Mouse (Mus musculus) heart, adult 18-20 months (tissue): ENCODE results near the gene Dhfr. TPM values are rescaled to one million over a fixed set of nuclear protein-coding genes. Genes with fewer than 3 reads are reported as not detected.
"Not testable (repeated sequence)": the region's sequence is repeated elsewhere in the genome, so short reads cannot be mapped to it uniquely, and the experiment has no call there.

Source experiments
- DNase-seq, 2 experiments: peaks; one replicate each; pipeline ENCODE4 v3.0.0; 2021 to 2022; ENCODE audit warnings: mixed read lengths in 1 of 2
- long read RNA-seq, 2 experiments: library from polyadenylated mRNA; stranded (forward); transcript quantifications; one replicate each; pipeline ENCODE4 v2.0.0; 2021
- total RNA-seq, 2 experiments: library from RNA; stranded (reverse); gene quantifications; 2 replicates each; pipeline ENCODE4 v1.2.3; 2021

Gene Dhfr
- 1 to 10 TPM in 1 of 2 experiments, under 1 TPM in 1; 0.77 to 1.2 TPM for total RNA-seq
- long read RNA-seq, experiment 1, full-length matches to known transcripts = 5 of 5 reads
- long read RNA-seq, experiment 1, partial matches to known transcripts = 0 of 5 reads
- long read RNA-seq, experiment 1, other reads (novel, unspliced or antisense) = 0 of 5 reads
- long read RNA-seq, experiment 2, full-length matches to known transcripts = 2 of 2 reads
- long read RNA-seq, experiment 2, partial matches to known transcripts = 0 of 2 reads
- long read RNA-seq, experiment 2, other reads (novel, unspliced or antisense) = 0 of 2 reads

- DNase-seq = peak; percentile 97
Observed at GRCm38 (mm10) chr13:92354456-92355271, at the start of gene Dhfr, which contains the start of gene Msh3. TSS of gene Dhfr (plus strand) at chr13:92354726. TSS of gene Msh3 (minus strand) at chr13:92355003.

- DNase-seq = no peak
Observed at GRCm38 (mm10) chr13:92305680-92306079, 48.8 kb upstream of the Dhfr start, which contains the start of gene Gm20379. TSS of gene Gm20379 (plus strand) at chr13:92305980.

GRCm38 (mm10) chr13:92314613-92315012 is 39.9 kb upstream of the Dhfr start:
- no peak for DNase-seq

DNA sequence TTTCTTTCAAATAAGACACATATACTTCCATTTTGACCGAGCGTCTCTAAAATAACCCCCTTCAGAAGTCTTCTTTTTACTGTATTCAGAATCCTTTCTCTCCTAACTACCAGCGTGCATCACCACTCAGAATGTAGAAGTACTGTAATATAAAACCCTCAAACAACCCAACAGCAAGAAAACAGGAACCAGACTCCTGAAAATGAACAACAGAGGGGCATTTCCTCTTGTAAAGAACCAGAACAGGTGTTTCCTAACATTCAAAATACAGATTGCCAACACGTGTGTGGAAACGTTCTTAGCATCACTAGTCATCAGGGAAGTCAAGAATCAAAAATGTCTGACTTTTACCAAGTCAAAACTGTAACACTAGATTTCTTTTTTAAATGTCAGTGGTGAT is 33.8 kb upstream of the Dhfr start:
- no peak for DNase-seq

DNA sequence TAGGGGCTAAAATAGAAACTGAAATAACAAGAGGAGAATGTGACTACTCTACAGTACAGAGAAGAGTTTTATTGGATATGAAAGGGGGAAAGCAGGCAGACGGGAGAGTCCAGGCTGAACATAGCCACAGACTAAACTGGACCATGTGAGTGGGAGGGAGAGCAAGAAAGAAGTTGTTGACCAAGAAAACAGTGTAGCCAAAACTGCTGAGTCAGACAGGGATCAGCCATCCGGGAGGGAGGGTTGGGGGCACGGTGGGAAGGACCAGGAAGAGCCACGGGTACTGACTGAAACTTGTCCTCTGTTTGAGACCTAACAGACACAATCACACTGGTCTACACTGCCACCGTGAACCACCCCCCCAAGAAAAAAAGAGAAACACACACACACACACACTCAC is 28.5 kb upstream of the Dhfr start:
- DNase-seq = no peak

- no peak for DNase-seq
Observed at GRCm38 (mm10) chr13:92328000-92328399, 26.5 kb upstream of the Dhfr start.

GRCm38 (mm10) chr13:92330621-92331020 is 23.9 kb upstream of the Dhfr start:
- DNase-seq = no peak

DNA sequence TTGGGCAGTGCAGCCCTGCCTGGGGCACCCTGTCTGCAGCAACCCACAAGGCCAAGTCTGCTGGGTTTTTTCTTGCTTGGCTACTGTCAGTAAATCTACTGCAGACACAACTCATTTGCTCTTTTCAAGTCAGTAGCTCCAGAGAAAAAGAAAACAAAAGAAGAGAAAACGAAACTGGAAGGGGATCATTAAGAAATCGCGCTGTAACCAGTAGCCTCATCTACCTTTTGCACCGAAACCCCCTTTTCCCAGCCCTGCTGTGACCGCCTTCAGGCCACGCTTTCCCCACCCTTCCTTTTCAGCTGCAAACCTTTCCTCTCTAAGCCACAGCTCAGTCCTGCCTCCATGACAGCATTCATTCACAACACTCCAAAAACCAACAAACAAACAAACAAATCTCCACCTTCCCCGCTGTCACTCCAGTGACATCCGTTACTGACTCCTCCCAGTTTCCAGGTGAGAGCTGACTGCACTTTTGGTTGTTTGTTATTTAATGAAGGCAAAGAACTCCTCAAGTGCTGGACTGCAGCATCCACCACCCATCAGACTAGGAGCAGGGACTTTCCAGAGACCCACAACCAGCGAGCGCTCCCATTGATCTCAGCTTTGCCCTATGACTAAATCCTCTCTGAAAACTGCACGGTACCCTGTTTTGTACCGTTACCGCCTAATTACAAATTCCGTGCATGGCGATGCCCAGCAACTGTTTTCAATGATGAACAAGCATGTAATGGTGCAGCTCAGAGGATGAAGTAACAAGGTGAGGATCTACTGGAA is 22.2 kb upstream of the Dhfr start:
- DNase-seq = no peak

GRCm38 (mm10) chr13:92336857-92337256 is 17.7 kb upstream of the Dhfr start:
- no peak for DNase-seq

DNA sequence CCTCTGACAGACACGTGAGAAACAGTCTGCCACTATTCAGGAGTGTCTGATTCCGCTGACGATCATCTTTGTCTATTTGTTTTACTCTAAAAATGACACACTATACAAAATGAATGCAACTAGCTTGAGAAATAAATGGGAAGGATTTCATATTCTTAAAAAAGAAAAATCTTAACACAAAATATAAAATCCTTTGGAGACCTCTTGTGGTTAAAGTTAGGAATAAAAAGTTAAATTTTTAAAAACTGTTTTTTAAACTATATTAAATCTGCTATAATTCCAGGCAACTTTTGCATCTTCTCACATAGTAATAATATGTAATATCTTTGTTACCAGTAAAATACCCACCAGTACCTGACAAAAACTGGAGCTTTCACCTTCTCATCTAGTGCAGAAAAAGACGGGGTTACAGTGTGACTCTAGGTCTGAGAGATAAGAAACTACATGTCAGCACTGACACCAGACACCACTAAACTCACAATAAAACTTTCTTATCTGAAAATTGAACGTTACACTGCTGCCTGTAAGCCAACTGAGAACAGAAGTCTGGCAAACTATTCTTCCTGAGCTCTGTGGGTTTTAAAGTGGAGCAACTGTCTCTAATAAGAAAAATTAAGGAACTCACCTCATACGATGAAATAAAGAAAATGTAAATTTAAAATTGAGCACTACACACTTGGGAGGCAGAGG is 16.6 kb upstream of the Dhfr start:
- no peak for DNase-seq

GRCm38 (mm10) chr13:92339787-92340186 is 14.7 kb upstream of the Dhfr start:
- DNase-seq = no peak

GRCm38 (mm10) chr13:92344033-92344432 is 10.5 kb upstream of the Dhfr start:
- no peak for DNase-seq

DNA sequence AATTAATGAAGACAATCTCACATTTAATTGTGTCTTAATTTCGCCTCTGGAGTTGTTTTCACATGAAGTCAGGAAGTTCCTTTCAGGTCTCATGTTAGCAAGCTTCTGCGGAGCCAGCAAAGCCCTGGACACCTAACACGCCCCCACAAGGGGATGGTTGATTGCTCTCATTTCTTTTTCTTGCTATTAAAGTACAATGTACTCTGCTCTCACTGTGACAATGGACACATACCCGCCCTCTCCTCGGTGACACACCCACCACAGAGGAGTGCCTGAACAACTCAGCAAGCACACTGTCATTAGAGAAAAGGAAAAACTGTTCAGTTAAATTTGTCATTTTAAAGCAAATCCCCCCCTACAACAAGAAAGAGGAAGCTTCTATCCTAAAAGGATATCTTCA is 8.2 kb upstream of the Dhfr start:
- DNase-seq = no peak

DNA sequence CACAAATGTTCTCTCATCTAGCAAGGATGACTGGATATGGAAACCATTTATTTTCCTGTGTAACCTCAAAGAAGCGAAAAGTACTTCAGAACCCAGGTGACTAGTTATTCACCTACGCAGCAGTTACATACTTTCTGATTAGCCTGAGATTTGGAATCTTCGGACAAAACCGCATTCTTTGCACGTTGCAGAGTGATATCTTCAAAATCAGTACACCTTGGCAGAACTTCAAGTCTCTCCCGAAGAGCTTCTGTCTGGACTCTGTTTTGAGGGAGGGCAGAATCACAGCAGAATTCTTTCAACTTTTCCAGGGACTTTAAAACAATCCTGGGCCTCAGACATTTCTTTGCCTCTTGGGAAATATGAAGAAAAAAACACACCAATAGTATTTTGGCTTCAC is 3.4 kb upstream of the Dhfr start:
- DNase-seq = no peak

DNA sequence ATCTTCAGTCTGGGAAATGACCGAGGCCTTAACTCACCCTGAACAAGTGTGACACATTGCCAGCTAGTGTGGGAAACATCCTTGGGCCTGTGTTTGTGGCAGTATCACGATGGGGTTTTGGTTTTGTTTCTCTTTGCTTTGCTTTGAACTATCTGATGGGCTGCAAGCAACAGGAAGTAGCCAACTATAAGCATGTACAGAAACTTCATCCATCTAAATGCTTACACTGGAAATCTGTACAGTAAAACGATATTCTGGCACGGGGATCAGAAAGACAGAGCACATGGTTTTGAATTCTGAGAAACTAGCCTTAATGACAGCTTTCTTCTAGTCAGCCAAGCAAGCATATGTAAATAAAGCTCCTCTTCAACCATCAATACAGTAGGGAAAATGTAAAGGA is 570 bp upstream of the Dhfr start:
- no peak for DNase-seq

DNA sequence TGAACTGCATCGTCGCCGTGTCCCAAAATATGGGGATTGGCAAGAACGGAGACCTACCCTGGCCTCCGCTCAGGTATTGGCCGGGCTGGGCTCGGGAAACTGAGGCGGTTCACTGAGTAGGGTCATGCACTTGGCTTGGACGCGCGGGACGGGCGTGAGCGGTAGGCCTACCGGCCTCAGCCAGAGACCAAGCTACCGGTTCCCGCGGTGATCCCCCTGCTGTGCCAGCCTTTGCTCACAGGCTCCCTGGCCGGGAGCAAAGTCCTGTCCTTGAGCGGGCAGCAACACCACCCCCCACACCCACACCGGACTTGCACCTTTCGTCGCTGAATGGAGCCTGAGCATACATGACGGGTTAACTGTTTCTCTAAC is 732 bp downstream of the Dhfr start:
- no peak for DNase-seq

- no peak for DNase-seq
Observed at GRCm38 (mm10) chr13:92356376-92356775, 1.9 kb downstream of the Dhfr start.

DNA sequence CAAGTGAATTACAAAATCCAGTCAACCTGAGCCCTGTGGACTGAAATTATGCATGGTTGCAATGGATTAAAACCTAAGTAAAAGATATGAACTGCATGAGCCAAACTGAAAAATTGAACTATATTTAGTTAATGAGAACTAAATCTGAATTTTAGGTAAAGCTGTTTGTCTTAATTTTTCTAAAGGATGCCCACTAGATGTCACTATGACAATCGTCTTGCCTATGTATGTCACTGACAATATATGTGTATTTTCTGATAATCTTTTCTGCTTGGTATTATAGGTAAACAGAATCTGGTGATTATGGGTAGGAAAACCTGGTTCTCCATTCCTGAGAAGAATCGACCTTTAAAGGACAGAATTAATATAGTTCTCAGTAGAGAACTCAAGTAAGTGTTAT is 3.1 kb downstream of the Dhfr start:
- no peak for DNase-seq

- no peak for DNase-seq
Observed at GRCm38 (mm10) chr13:92361609-92362008, 7.1 kb downstream of the Dhfr start.

- no peak for DNase-seq
Observed at GRCm38 (mm10) chr13:92365312-92365711, 10.8 kb downstream of the Dhfr start.

DNA sequence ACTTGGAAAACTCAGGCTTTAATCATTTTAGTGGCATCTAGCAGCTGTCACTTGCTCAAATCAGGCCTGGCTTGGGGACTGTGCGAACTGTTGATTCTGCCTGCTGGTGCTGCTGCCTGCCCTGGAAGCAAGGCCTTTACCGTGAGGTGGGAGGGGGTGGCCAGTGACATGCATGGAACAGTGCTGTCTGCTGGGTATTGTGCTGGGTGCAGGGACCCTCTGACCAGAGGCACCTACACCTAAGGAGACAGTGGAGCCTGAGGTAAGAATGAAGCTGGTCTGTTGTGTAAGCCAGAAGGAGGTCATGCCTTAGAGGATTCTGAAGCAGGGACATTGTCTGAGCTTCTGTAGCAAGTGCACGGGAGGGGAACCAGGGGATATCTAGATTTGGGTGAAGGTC is 16.3 kb downstream of the Dhfr start:
- no peak for DNase-seq

DNA sequence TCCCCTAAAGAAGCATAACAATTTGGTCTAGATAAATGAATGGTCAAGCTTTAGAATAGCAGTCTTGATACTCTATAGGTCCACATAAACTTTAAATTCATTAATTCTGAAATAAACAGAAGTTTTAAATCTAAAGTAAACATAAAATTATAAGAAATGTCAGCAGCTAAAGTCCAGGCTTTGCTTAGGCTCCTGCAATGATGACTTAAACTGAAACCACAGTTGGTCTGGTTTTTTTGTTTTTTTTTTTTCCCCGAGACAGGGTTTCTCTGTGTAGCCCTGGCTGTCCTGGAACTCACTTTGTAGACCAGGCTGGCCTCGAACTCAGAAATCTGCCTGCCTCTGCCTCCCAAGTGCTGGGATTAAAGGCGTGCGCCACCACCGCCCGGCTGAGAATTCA is 16.9 kb downstream of the Dhfr start:
- DNase-seq = not testable (repeated sequence)
